In genomic region chr2:134643514-134644300, GRCm38 (mm10) we compare ENCODE assay signal across 7 mouse cellular contexts. TPM values are rescaled to one million over a fixed set of nuclear protein-coding genes. Genes with fewer than 3 reads are reported as not detected.
DNase-seq lines count a peak whose midpoint lies in the region; ATAC-seq lines count a peak whose summit lies in the region.

TSS of gene Tmx4 (minus strand) at chr2:134644145.

- peak; percentile 100 for DNase-seq in adrenal gland, postnatal 10 days
- peak; percentile 99 for DNase-seq in embryonic facial prominence, embryonic 10.5 days (ENCODE audit: low spot score)
- DNase-seq in kidney, adult 11 months, result peak; percentile 98
- DNase-seq in limb, embryonic 10.5 days (ENCODE audit: low spot score), result peak; percentile 98
- peak; percentile 96 for DNase-seq in spleen, adult 12 weeks (ENCODE audit: low spot score)

- under 1% methylated on average over 57 of the region's 57 CpGs for WGBS in embryonic facial prominence, embryonic 10.5 days
- WGBS in limb, embryonic 10.5 days, result under 1% methylated on average over 57 of the region's 57 CpGs
- under 1% methylated on average over 57 of the region's 57 CpGs for WGBS in midbrain, embryonic 13.5 days

- H3K27me3 ChIP-seq in embryonic facial prominence, embryonic 10.5 days (replicated peaks; ENCODE audit: low read depth, poor library complexity, severe bottlenecking), result no peaks in the 10 kb centered on the region
- H3K27me3 ChIP-seq in limb, embryonic 10.5 days (ENCODE audit: low read depth, poor library complexity, severe bottlenecking), result no peaks in the 10 kb centered on the region
- H3K27me3 ChIP-seq in midbrain, embryonic 13.5 days, result no peaks in the 10 kb centered on the region

- H3K36me3 ChIP-seq in embryonic facial prominence, embryonic 10.5 days (replicated peaks), result no peaks in the 10 kb centered on the region
- H3K36me3 ChIP-seq in limb, embryonic 10.5 days, result 0 out of 2 replicates have a peak, but pooled peaks cover 2% of the 10 kb centered on the region
- peaks cover 2% of the 10 kb centered on the region; the same call in 1 of the 2 replicates for H3K36me3 ChIP-seq in midbrain, embryonic 13.5 days

- peak; percentile 80 for ATAC-seq in granulocyte monocyte progenitor cell, adult 5-6 weeks (replicated peaks; ENCODE audit: poor library complexity, severe bottlenecking)
- ATAC-seq in midbrain, embryonic 13.5 days, result peak; percentile 99

- H3K27ac ChIP-seq in embryonic facial prominence, embryonic 10.5 days (replicated peaks), result peak within 1 kb of the TSS; percentile 97
- peak within 1 kb of the TSS; percentile 98 for H3K27ac ChIP-seq in limb, embryonic 10.5 days
- H3K27ac ChIP-seq in midbrain, embryonic 13.5 days, result peak within 1 kb of the TSS; percentile 99

- peaks cover 28% of the 10 kb centered on the region for H3K4me1 ChIP-seq in embryonic facial prominence, embryonic 10.5 days
- H3K4me1 ChIP-seq in limb, embryonic 10.5 days, result peaks cover 23% of the 10 kb centered on the region
- peaks cover 43% of the 10 kb centered on the region for H3K4me1 ChIP-seq in midbrain, embryonic 13.5 days (replicated peaks)

- peak within 1 kb of the TSS; percentile 82 for H3K4me3 ChIP-seq in embryonic facial prominence, embryonic 10.5 days
- peak within 1 kb of the TSS; percentile 82 for H3K4me3 ChIP-seq in limb, embryonic 10.5 days
- H3K4me3 ChIP-seq in midbrain, embryonic 13.5 days (replicated peaks), result peak within 1 kb of the TSS; percentile 80

- H3K4me2 ChIP-seq in midbrain, embryonic 13.5 days (replicated peaks), result peak within 1 kb of the TSS; percentile 73

- no peaks in the 10 kb centered on the region for H3K9me3 ChIP-seq in embryonic facial prominence, embryonic 10.5 days
- H3K9me3 ChIP-seq in limb, embryonic 10.5 days (replicated peaks), result no peaks in the 10 kb centered on the region
- no peaks in the 10 kb centered on the region for H3K9me3 ChIP-seq in midbrain, embryonic 13.5 days

- H3K9ac ChIP-seq in midbrain, embryonic 13.5 days (replicated peaks), result peak within 1 kb of the TSS; percentile 90

RNA-seq across cellular contexts. Expression of gene Tmx4, which starts in this region (rescaled TPM):
- 10 to 100 TPM; 29.8 to 33.5 TPM for total RNA-seq in adrenal gland, postnatal 10 days (2021)
- 23.3 and 23.9 TPM in 2 replicates for polyA plus RNA-seq in embryonic facial prominence, embryonic 10.5 days (2016; fragmentation: Nextera tagmentation; extraction: Ambion mirVana)
- 75.2 and 80.9 TPM in 2 replicates for total RNA-seq in granulocyte monocyte progenitor cell, adult 5-6 weeks (2014; fragmentation: Nextera tagmentation)
- total RNA-seq in granulocyte monocyte progenitor cell, adult 5-6 weeks (2017), result 158 and 181 TPM in 2 replicates
- 15.0 and 24.3 TPM in 2 replicates for polyA plus RNA-seq in limb, embryonic 10.5 days (2016; fragmentation: Nextera tagmentation; extraction: Ambion mirVana)
- polyA plus RNA-seq in midbrain, embryonic 13.5 days (2015; fragmentation: Nextera tagmentation; extraction: Ambion mirVana), result 97.4 and 109 TPM in 2 replicates

Comparison
In these comparisons a context has a peak if more than half of its experiments do, and no peak if none do; other contexts are left out.
1. Peak in every context shown above with its lines: DNase-seq, ATAC-seq, H3K4me3 ChIP-seq and H3K27ac ChIP-seq.